Mouse (Mus musculus) lung, postnatal 25 days (tissue): ENCODE results near the gene Bcr.

Experiments
- DNase-seq: peaks from one replicate; pipeline ENCODE4 v3.0.0; 2022; ENCODE audit warnings: low spot score

Bcr gene

DNA sequence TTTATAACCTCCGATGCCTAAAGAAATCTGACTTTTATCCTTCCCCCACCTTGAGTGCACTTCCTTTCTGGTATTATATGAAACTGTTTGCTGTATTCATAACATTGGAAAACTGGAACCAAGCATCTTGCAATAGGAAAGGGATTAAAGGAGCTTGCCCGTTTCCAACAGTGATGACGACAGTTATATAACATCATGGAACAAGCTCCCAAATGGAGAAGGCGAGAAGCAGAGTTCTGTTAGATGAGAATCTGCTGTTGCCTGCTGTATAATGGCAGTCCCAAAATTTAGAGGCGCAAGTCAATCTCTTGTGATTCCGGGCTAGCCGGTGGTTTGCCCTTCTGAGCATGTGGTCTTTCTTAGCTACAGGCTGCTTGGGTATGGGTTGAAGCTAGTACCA, 34.8 kb downstream of the Bcr start:
- DNase-seq: no peak

DNA sequence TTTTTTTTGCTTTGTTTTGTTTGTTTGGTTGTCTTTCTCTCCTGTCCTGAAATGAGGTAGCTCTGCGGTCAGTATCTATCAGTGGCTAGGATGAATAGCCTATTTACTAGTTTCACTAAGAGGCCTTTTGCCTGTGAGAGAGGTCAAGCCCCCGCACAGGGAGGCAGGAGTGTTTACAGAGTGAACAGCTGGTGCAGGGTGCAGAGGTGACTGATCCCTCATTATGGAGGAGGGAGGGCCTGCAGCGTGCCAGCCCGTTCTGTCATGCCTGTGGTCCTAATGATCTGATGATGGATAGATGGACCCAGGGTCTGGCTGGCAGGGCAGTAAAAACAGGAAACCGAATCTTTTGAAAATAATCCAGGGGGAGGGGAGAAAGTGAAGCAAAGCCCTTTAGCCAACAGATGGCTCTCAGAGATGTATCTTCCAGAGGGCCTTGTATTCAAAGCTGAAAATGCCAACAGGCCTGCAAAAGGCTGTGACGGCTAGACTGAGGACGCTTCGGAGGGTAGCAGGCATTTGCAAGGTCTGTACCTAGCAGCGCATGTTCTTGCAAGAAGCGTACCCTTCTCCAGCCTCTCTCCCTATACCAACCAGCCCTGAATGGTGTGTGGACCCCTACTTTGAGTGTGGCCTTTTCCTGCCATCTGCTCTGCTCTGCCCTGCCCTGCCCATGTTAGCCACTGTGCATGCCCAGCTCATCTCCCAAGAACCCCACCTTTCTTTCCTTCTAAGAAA, 38.2 kb downstream of the Bcr start:
- no peak for DNase-seq

DNA sequence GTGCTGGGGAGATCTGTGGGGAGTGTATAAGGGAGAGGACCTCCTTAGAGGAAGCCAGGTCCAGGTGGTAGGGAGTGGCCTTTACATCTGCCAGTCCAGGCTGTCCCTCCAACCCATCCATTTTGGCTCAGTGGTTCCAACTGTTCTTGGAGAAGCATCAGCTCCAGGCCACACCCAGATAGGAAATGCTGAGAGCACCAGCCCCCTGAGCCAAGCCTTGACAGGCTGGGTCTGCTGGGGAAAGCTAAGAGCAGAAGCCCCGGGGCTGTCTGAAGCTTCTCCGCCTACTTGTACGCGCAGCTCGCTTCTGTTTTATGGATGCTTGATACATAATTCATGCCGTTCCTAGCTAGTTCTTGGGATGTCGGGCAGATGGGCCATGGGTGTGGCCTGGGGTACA, 39.9 kb downstream of the Bcr start:
- DNase-seq: no peak

DNA sequence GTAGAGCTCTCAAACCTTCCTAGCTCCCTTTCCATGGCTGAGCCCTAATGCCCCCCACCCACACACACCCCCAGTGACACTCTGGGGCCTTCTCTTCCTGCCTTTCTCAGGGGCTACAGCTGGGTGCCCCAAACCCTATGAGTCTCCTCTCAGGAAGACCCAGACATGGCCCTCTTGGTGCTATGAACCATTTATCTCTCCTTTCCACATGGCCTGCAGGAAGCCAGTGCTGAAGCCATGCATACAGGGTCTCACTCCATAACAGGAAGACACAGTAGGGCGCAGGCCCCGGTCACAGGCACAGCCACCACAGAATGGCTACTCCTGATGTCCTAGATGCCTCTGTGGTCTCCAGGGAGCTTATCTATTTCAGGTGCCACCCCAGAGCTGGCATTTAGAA, 43.1 kb downstream of the Bcr start:
- no peak for DNase-seq

DNA sequence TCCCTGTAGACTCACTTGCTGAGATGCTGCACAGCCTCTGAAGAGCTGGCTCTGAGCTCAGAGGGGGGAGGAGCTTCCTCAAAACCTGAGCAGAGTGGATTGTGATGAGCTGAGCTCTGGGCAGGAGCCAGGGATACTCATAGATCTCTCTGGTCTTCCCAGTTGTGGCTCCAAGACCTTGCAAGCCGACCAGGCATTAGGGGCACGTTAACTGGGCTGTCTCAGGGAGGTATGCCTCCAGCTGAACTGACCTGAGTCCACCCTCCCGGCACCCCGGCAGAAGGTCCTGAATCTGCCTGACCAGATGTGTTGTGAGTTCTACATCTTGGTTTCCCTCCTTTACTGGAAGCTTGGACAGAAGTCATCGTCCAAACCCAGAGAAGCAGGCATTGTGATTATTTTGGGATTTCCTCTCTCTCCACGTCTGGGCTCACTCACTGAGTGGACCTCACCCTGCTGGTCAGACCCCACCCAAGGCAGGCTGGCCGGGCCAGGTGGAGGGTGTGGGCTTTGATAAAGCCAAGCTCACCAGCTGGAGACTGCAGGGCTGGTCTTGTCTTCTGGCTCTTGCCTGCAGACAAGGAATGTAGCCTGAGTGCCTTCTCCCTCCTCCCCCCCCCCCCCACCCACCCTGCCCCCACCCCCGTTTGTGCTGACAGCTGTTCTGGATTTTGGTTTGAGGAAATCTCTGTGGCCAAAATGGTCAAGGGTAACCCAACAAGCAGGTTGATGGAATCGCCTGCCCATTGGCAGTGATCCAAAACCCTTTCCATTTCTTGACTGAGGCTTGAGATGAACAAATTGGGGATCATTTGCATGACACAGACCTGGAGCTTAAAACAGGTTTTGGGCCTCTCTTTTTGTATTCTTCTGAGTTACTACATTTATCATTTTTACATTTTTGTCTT, 44.1 kb downstream of the Bcr start:
- peak; percentile 37 for DNase-seq

DNA sequence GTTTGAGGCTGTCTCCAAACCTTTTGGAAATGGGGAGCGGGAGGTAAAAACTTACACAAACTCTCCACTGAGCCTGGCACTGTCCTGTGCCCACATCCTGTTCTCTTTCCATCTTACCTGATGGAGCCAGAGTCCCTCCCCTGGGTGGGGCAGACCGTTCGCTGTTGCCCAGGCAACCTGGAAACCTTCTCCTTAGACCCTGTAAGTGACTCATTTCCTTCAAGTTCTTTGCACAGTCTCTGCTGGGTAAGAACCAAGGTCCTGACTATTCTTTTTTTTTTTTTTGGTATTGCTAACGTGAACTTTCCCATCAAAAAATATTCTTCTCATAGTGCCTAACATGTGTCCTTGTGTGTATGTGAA, 44.7 kb downstream of the Bcr start:
- DNase-seq: peak; percentile 81

DNA sequence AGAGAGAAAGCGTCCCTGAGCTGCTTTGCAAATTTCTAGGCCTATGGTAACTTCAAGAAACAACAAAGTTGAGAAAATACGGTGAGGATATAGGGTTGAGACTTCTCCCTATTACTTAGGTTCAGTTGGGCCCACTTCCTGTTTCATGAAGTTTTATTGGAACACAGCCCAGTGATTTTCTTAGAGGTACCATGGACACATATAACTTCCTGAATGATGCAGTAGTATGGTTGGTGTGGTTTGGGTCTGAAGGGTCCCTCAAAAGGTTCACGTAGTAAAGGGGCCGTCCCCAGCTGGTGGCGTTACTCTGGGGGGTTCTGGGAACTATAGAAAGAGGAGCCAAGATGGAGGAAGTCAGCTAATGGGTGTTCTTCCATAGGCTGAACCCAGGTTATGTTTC, 45.3 kb downstream of the Bcr start:
- no peak for DNase-seq

DNA sequence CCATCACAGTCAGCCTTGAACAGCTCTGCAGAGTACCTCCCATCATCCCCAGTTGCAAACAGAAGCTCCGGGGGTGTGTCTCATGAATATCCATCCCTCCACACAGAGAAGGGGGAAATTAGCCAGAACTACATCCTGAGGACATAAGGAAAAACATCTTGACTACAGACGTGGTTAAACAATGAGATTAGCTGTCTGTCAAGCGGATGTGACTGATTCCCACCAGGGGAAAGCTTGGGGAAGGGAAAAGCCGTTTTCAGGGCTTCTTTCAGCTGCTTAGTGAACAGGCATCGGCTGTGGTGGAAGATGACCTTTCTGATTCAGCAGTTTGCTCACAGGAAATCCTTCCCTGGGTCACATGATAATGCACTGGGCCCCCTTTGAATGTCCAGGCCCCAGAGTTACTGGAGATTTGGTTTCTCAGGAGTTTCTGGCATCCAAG, 46.6 kb downstream of the Bcr start:
- no peak for DNase-seq

DNA sequence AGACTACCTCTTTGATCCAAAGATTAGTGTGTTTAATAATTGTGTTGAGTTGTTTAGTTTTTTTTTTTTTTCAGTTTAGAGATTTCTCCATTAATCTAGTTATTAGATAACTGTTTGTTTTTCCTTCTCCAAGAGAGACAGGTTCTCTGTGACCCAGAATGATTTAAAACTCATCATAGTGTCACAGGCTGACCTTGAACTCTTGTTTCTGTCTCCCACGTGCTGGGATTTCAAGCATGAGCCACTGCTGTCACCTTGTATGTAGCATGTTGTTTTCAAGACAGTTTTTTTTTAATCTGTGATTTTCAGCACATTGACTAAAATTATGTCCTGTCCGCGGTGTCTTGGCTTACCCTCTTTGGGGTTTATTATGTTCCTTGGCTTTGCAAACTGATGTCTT, 47.7 kb downstream of the Bcr start:
- no peak for DNase-seq

DNA sequence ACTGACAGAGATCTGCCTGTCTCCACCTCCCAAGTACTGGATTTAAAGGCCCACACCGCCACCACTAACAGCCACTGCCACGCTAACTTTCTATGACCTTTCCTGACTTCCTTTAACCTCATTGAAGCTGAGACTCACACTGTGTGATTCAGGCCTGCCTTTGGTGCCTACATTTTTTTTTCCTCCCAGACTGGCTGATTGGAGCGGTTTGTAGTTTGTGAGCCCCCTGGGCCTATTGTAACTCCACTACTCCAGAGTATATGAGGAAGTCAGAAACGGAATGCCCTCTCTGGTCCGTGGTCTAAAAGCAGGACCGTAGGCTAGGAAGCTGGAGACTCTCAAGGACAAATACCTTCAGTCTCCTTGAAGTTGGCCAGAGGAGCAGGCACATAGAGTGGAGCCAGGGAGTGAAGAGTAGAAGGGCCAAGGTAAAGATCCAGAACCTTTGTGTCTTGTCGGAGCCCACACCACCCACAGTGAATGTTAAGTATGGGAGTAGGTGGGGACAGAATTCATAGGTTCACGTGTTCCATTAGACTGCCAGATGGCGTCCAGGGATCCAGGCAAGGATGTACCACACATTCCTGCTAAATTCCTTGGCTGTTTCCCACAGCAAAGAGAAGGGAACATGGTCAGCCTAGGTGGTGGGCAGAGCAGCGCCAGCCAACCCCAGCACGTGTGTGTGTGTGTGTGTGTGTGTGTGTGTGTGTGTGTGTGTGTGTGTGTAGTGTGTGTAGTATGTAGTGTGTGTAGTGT, 51.2 kb downstream of the Bcr start:
- DNase-seq: no peak

DNA sequence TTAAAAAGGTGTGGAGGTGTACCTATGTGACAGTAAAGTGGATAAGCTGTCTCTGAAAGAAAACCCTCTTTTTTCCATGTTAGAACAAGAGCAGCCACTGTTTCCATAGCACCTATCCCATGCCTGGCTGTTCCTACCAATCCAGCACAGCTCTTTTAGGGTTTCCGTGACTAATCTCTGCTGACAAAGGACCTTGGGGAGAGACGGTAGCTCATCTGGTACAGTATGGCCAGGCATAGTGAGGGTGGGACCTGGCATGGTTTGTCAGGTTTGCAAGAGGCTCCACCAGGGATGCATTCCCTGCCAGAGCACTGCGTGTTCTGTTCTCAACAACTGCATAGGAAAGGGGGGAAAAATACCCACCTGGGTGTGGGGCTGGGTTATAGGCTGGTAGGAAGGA, 52.0 kb downstream of the Bcr start:
- DNase-seq: no peak

DNA sequence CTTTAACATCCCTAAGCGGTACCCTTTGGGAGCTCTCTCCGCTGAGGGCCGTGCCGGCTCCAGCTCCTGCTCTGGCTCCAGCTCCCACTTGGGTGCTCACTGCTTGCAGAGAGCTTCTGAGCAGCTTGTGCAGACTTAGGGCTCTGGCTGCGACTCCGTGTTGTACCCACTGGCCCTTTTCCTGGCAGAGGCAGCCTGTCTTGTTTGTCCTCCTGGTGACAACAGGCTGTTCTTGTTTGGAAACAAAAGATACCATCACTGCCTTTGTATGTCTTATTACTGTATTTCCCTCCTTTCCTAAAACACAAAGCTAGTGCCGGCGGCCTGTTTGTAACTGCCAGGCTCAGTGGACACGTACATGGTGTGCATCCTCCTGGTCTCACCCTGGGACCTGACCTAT, 53.2 kb downstream of the Bcr start:
- no peak for DNase-seq

DNA sequence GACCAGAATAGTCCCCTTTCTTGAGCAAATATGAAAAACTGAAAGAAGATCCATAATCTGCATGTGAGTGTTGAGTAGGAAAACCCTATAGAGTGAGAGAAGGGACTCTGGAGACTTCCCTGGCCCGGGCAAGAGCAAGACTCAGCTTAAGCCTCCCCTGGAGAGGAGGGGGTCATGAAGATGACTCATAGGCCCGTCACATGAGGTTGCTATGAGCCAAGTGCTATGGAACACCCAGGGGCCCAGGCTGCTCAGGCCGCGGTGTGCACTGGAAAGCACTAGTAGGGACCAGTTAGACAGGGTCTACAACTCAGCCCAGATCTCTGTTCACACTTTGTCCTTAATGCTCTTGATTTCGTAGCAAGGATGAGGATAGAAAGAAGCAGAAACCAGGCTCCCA, 54.8 kb downstream of the Bcr start:
- no peak for DNase-seq

DNA sequence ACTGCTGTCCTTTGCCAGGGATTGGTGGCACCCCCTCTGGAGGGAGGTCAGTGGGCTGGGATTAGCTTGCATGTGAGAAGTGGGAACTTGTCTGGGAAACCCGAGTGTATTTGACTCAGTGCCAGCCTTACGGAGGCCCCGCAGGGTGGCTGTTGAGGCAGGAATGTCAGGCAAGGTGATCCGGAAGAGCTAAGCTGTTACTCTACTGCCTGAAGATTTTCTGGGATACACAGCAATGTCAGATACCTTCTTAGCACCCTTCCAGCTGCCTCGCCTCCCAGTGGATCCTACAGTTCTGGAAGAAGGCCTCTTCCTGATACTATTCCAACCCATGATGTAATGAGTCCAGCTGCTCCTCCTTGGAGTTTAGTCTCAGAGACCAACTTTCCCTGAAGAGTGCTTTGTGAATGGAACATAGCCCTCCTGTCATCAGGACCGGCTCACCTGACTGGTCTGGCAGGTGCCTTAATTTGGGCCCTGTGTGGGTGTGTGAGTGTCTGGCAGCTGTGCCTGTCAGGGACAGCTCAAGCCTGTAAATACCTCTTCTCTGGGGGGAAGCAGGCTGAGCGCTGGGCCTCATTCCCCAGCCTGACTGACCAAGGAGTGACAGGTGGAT, 56.6 kb downstream of the Bcr start:
- no peak for DNase-seq

DNA sequence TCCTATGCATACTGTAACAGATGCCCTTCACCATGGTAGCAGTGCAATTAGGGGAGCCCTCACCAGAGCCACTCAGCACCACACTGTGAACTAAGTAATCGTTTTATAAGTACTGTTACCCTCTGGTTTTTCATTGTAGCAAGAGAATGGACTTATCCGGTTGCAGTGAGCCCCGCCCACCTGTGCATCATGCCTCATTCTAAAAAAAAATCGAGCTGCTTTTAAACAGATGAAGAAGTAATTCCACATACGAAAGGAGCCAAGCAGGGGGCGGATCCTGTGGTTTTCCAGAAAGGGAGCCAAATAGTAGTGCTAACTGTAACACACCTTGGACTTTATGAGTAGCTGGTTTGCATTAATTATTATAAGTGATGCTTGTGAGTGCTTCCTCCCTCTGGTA, 58.1 kb downstream of the Bcr start:
- peak; percentile 51 for DNase-seq

DNA sequence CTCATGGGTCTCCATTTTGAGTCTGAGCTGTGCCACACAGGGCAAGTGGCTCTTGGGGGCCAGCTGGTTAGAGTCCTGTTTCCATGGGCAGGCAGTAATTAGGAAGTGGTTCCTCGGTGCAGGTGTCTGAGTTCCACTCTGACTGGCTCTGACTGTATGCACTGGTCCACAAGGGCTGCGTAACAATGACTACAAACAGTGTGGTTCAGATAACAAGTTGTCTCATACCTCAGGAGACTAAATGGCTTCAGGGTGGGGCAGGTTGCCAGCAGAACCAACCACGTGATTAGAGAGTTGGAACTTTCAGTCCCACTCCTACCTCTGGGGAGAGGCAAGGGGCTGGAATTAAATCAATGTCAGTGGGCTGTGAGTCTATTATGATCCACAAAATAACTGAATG, 59.0 kb downstream of the Bcr start:
- peak; percentile 77 for DNase-seq

DNA sequence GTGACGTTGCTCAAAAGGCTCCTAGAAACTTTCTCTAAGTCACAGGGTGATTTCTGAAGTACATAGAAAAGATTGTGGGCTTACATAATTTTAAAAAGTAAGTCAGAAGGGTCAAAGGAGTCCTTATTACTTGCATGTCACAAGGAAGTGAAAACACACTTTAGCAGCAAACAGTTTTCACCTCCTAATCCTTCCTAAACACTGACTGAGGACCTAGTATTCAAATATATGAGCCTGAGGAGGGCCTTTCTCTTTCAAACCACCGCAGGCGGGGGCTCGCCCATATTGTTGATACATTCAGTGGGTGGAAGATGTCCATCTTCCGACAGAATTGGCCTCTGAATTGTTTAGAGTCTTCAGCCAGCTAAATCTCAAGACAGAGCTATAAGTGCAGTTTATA, 59.8 kb downstream of the Bcr start:
- DNase-seq: no peak

DNA sequence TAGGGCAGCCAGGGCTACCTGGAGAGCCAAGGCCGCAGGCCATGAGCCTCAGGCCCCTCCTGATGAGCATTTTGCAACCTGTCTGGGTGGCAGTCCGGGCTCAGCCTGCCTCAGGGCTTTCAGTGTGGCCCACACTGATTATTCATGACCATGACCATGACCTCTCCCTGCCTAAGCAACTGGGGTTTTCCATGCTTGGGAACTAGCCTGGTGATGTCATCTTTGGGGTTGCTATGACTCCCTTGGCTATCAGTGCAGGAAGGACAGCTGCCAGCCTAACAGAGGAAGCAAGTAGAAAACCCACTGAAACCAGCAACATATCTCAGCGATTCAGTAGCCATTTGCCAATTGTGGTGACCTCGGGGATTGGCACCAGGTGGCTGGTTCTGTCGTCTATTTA, 60.6 kb downstream of the Bcr start:
- peak; percentile 54 for DNase-seq

DNA sequence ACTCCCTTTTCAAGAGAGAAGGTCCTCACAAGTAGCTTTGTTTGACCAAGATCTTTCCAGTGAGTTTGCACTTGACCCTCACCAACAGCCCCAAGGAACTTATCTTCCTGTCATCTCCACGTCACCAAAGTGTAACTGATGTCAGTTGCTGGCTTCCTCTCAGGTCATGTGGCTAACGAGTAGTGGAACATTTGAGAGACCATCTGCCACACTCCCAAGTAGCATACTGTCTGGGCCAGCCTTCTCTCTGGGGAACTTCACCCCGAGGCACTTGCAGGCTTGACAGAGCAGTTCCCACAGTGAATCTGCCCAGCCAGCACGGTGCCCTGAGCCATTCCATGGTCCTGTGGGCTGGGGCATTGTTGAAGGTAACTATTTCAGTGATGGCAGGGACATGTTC, 65.2 kb downstream of the Bcr start:
- no peak for DNase-seq

DNA sequence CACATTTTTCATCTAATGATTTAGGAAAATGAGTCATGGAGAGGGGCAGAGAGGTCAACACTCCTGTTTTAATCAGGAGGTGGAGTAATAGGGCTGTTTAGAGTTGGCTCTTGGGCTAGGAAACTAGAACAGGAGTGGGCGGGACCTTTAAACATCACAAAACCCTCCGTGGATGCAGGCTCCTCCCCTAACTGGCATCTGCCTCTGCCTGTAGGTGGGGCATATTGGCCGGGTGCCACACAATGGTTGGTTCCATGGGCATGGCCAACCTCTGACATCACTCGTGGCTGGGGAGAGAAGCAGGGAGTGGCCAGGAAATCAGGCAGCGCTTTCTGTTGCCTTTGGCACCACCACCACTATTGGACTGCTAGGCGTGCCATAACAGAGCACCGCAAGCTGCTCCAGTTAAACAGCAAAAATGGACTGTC, 68.9 kb downstream of the Bcr start:
- DNase-seq: peak; percentile 95

DNA sequence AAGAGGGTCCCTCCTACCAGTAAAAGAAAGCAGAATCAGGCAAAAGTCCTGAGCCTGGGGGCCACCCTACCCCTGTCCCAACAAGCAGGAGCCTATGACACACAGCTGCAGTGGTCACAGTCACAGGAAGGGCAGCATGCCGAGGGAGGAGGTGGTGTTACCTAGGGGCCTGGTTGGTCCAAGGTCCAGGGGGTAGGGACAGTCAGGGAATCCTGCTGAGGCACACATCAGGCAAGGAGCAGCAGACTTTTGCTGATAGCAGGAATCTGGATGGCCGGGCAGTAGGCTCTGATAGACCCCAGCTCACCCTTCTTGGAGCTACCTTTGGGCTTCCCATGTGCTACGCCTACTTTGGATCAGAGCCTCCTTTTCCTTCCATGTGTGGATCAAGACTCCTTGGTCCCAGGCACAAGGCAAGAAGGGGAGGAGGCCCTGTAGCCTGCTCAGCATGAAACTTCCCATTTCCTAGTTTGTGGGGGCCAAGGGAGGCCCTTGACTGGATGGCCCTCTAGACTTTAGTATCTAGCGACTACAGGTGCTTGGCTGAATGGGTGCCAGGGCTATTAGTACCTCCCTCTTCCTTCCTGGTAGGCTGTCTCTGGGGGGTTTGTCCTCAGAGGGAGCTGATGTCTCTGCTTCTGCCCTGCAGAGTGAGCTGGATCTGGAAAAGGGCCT, 70.1 kb downstream of the Bcr start:
- no peak for DNase-seq

DNA sequence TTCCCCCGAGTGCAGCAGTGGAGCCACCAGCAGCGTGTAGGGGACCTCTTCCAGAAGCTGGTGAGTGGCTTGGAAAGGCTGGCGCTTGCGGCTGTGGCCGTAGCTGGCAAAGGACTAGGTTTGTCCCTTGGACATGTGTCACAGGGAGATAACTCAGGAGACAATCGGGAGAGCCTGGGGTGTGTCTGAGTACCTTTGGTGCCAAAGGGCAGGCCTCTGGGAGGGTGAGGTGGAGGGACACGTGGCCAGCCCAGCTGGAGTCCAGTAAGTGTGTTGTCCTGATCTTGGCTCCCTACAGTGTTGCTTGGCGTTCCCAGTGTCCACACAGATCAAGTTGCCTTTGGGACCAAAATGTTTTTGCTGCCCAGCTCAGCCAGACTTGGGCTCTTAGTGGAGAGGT, 71.2 kb downstream of the Bcr start:
- DNase-seq: no peak
